Mouse (Mus musculus) embryonic fibroblast, embryonic 13.5 days (primary cell): ENCODE results near the gene Rtf1.

Experiments used
- CTCF ChIP-seq: IDR thresholded peaks from 2 replicates; pipeline ENCODE4 v1.5.1; 2011; ENCODE audit warnings: mild to moderate bottlenecking, control low read depth, low read length, moderate library complexity, borderline replicate concordance; ENCODE audit not compliant: insufficient read depth
- POLR2A ChIP-seq: IDR thresholded peaks from 2 replicates; pipeline ENCODE4 v1.6.1; 2011; ENCODE audit warnings: low read depth, mild to moderate bottlenecking, control low read depth, low read length, moderate library complexity

DNA sequence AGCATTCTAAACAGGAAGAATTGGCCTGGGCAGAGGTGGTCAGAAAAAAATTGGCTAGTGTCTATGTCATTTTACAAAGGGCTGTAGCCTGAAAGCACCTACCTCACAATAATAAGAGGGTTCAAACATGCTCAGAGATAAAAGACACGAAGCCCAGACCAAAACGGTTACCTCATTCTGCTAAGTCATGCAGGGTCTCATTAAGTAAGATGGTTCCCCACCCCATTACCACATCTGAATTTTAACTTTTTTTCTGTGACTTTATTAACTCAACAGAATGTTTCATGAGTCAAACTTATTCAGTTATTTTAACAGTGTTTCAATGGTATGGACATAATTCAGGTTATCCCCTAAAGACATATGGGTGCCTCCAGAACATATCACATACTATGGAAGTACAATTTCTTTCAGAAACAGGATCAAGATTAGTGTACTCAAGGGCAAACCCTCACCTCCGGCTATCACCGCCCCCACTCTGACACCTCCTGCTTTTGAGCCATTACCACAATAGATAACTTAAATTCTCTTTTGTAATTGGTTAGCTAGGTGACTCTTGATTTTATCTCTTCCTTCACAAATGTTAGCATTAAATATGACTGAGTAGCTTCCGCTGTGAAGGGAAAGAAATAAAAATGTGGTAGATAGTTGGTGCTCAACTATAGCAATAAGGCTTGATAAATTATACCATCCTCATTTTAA lies 33.5 kb upstream of the Rtf1 start:
- TF ChIP-seq POLR2A (no peak), CTCF (no peak)
